Mouse (Mus musculus): ENCODE data around the gene Gcc1. TPM values are rescaled to one million over a fixed set of nuclear protein-coding genes. Genes with fewer than 3 reads are reported as not detected.

The Gcc1 gene
- polyA plus RNA-seq, 1 experiment = 10.3 TPM

GRCm38 (mm10) chr6:28367575-28367974 is 60.6 kb downstream of the Gcc1 start:
- Histone ChIP-seq H3K4me1 (ENCODE audit: control insufficient read depth, insufficient read depth, low read length) (no peaks in the 10 kb centered on the region), H3K4me3 (ENCODE audit: insufficient read depth, low read length) (no peak overlapping the region), H3K27ac (ENCODE audit: insufficient read depth, low read depth, low read length) (no peak overlapping the region)
- no peak for TF ChIP-seq CTCF (IDR thresholded peaks at IDR 0.05; ENCODE audit: low read depth, low read length)
- TF ChIP-seq POLR2A (IDR thresholded peaks at IDR 0.05; ENCODE audit: borderline replicate concordance, low read depth, low read length) = no peak

Other genes starting within 250 kb of the Gcc1 start
- gene Zfp800, start 30.4 kb downstream of the Gcc1 start, polyA plus RNA-seq (2012; ENCODE audit: insufficient read depth, insufficient read length, missing spikeins) = 12.9 and 15.5 TPM in 2 replicates
- 152 and 156 TPM in 2 replicates for gene Arf5, start 4.8 kb downstream of the Gcc1 start, polyA plus RNA-seq (2012; ENCODE audit: insufficient read depth, insufficient read length, missing spikeins)
- not detected in 2 replicates for gene Fscn3, start 601 bp downstream of the Gcc1 start, polyA plus RNA-seq (2012; ENCODE audit: insufficient read depth, insufficient read length, missing spikeins)
- not detected in 2 replicates for gene Pax4, start 21.0 kb upstream of the Gcc1 start, polyA plus RNA-seq (2012; ENCODE audit: insufficient read depth, insufficient read length, missing spikeins)
- gene Snd1, start 46.7 kb upstream of the Gcc1 start, polyA plus RNA-seq (2012; ENCODE audit: insufficient read depth, insufficient read length, missing spikeins) = 58.9 and 59.1 TPM in 2 replicates